Mouse (Mus musculus) thymus, postnatal 14 days (tissue): ENCODE results near the gene Tomm40.

Experiments used
- DNase-seq: peaks from one replicate; pipeline ENCODE4 v3.0.0; 2021

The Tomm40 gene

DNA sequence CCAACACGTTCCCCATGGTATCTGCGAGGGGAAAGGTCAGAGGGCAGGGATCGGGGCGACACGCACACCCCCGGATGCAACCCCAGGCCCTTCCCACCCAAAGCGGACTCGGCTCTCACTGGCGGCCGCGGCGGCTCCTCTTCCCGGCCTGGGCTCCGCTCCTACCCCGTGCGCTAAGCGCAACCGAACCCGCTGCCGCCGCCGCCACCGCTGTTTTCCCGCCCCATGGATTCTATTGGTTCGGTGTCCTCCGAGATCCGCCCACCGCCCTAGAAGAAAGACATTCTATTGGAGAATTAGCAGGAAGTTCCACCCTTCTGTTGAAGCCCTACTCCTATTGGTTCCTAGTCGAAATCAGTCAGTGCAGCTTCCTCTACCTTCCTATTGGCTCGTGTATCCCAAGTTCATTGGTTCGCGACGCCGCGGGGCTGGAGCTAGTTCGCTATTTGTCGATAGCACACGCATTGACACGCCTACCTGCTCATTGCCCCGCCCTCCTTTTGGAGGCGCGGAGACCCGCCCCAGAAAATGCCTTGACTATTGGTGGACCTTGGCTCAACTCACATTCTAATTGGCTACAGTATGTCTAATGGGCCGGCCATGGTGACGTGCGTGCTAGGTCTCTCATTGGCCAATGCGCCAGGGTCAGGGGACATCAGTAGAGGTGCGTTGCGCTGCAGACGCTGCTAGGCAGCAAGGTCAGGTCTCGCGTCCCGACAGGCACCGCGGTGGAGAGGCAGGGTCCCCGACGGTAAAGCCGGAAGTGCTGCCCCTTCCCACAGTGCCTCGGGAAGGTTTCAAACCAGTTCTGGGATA lies at the start of gene Tomm40:
Tomm40 (minus strand) TSS at position 200 of the 816 bp plus-strand sequence.
- peak; percentile 98 for DNase-seq

DNA sequence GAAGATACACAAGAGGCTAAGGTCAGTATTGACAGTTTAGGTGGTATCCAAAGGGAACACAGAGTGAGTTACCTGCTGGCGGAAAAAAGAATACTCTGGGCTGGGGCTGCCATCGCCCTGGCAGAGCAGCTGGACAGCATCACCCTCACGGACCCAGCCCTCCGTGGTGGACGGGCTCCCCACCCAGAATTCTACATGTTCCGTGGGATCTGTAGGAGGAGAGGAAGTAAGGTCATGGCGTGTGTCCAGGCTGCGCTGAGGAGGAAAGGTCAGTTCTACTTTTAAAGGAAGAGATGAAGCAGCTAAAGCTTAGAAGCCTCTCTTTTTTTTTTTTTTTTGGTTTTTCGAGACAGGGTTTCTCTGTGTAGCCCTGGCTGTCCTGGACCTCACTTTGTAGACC lies 49.3 kb upstream of the Tomm40 start:
- DNase-seq = no peak

DNA sequence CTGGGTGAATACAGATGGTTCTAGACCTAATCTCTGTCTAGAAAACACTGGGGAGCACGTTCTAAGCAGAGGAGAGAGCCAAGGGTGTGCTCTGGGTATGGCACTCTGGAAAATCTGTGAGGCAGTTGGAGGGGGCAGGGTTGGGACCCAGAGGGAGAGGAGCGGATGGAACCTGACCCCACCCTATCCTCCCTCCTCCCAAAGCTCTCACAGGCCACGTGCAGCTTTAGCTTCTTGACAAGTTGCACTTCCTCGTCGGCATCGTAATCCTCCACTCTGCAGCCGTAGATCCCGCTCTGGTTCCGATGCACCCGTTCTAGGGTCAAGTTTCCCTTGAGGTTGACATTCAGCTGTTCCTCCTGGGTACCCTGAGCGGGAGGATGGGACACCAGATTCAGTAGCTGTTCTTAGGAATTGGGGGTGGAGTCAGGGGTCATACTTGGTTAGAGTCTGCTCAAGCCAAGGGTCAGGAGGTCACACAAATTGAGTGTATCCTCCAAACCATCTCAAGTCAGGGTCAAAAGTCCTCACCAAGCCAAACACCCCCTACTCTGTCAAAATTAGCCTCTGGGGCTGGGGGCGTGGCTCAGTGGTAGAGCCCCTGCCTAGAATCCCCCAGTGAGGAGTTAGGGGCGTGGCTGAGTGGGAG lies 48.7 kb upstream of the Tomm40 start:
- DNase-seq = no peak

DNA sequence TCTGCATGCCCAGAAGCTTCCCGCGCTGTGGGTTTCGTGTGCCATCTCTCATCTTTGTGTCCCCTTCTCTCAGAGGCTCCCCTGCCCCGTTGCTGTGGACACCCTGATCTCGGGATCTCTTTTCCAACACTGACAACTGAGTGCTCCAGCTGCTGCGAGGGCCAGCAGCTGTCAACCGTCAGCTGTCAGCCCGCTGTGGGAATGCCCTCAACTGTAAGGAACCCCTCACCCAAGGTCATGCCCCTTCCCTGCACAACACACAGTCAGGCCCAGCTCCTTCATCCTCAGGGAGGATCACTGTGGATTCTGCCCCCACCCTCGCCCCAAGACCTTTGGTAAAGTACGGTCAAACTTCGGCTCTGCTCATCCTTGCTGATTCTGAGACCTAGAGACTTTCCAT lies 47.0 kb upstream of the Tomm40 start:
- DNase-seq = no peak

DNA sequence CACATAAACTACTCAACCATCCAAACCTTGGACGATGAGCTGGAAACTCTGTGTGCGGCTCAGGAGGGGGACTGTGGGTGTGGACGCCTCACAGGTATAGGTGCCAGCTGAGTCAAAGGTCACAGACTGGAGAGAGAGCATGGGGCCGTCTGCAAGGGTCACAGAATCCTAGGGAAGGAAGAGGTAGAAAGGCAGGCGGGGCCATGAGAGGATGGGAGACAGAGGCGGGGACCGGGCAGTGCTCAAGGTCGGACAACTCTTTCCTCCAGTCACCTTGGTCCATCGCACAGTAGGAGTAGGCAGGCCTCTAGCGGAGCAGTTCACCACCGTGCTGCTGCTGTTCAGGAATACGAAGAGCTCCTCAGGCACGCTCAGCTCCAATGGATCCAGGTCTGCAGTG lies 44.8 kb upstream of the Tomm40 start:
- DNase-seq = no peak

GRCm38 (mm10) chr7:19758623-19759022 lies 43.4 kb upstream of the Tomm40 start:
- no peak for DNase-seq

GRCm38 (mm10) chr7:19755851-19756786 lies 40.9 kb upstream of the Tomm40 start:
- no peak for DNase-seq

- DNase-seq = no peak
Measured at GRCm38 (mm10) chr7:19755008-19755407, 39.8 kb upstream of the Tomm40 start.

- DNase-seq = no peak
Measured at GRCm38 (mm10) chr7:19754065-19754464, 38.8 kb upstream of the Tomm40 start.

GRCm38 (mm10) chr7:19753587-19753986 lies 38.3 kb upstream of the Tomm40 start:
- DNase-seq = no peak

DNA sequence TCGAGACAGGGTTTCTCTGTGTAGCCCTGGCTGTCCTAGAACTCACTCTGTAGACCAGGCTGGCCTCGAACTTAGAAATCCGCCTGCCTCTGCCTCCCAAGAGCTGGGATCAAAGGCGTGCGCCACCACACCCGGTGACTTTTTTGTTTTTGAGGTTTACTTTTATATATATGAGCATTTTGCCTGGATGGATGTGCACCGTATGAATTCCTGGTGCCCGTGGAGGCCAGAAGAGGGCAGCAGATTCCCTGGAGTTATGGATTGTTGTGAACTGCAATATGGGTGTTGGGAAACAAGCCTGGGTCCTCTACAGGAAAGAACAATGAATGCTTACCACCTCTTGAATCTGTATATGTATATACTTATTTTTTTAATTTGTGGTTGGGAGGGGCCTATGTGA lies 37.4 kb upstream of the Tomm40 start:
- no peak for DNase-seq

DNA sequence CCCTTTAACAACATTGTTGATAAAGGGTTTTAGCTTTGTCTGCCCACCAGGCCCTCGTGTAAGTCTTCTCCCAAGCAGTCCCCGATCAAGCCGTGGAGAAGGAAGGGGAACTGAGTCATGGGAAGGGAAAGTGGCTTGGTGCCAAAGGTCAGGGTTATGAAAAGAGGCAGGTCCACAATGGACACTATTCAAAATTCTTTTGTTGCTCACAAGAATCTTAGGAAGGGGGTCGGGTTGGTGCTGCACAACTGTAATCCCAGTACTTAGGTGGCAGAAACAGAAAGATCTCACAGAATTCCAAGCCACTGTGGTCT lies 35.8 kb upstream of the Tomm40 start:
- no peak for DNase-seq

- peak; percentile 53 for DNase-seq
Measured at GRCm38 (mm10) chr7:19750217-19751069, 35.2 kb upstream of the Tomm40 start, which contains the start of gene Nectin2. Nectin2 (minus strand) TSS chr7:19750483.

DNA sequence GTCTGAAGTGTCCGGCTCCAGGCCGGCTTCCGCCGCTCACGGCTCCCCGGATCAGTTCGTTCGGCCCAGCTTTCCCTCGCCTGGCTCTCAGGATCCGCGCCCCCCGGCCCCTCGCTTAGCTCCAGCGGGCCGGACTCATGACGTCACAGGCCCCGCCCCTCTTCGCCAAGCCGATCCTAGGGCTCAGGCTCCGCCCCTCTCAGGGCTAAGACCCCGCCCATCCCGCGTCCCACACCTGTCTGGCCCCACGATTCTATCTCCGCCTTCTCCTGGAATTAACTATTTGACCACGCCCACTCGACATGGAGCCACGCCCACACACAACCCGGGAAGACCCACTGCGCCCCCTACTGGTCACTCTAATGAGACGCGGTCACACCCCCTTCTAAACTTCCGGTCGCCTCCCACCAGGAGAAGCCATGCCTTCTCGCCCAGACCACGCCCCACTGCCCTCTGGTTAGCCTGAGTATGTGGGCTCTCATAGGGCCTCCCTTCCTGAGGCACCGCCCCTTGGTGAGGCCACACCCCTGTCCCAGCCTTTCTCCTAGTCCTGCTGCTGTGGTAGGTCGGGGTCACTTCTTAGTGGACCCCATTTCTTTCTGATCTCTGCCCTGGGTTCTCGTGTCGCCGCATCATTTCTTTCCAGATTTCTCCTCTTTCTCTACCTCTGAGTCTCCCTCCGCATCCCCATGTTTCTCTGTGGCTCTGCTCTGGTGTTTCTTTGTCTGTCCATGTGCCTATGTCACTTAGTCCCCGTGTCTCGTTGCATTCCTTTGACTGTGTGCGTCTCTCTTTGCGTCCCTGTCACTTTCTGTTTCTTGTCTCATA lies 34.4 kb upstream of the Tomm40 start:
- DNase-seq = peak; percentile 52

- DNase-seq = no peak
Measured at GRCm38 (mm10) chr7:19748219-19749195, 33.3 kb upstream of the Tomm40 start.

- no peak for DNase-seq
Measured at GRCm38 (mm10) chr7:19747420-19748218, 32.4 kb upstream of the Tomm40 start.

GRCm38 (mm10) chr7:19746426-19747201 lies 31.4 kb upstream of the Tomm40 start:
- no peak for DNase-seq

DNA sequence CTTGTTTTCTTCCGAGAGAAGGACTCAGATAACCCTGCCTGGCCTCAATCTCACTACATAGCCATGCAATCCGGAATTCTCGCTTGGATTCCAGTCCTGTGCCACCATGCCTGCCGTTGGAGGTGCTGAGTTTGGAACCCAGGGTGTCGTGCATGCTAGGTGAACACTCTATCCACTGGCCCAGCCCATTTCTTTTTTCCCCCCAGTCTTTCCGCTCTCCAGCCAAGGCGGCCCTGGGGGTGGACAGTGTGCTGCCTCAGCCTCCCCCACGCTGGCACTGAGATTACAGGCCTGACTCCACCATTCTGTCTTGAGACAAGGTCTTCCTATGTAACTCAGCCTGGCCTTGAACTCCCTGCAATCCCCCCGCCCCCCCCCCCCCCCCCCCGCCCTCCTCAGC lies 30.7 kb upstream of the Tomm40 start:
- no peak for DNase-seq
